Mouse (Mus musculus): ENCODE data around the gene Rrp12. TPM values are rescaled to one million over a fixed set of nuclear protein-coding genes. Genes with fewer than 3 reads are reported as not detected.
"Not testable (repeated sequence)": the region's sequence is repeated elsewhere in the genome, so short reads cannot be mapped to it uniquely, and the experiment has no call there.

Rrp12 gene
- total RNA-seq (2017), result 20.5 and 23.3 TPM in 2 replicates

GRCm38 (mm10) chr19:41895460-41896318 lies at the start of gene Rrp12:
TSS of gene Rrp12 (minus strand) at chr19:41896173.
- ATAC-seq (replicated peaks; ENCODE audit: low read depth, poor library complexity, severe bottlenecking), result peak; percentile 83

- ATAC-seq (replicated peaks; ENCODE audit: low read depth, poor library complexity, severe bottlenecking), result no peak
Observed at GRCm38 (mm10) chr19:41943841-41944240, 47.9 kb upstream of the Rrp12 start.

- ATAC-seq (replicated peaks; ENCODE audit: low read depth, poor library complexity, severe bottlenecking), result no peak
Observed at GRCm38 (mm10) chr19:41938539-41938938, 42.6 kb upstream of the Rrp12 start.

- no peak for ATAC-seq (replicated peaks; ENCODE audit: low read depth, poor library complexity, severe bottlenecking)
Observed at GRCm38 (mm10) chr19:41935921-41936320, 39.9 kb upstream of the Rrp12 start.

- no peak for ATAC-seq (replicated peaks; ENCODE audit: low read depth, poor library complexity, severe bottlenecking)
Observed at GRCm38 (mm10) chr19:41934124-41934523, 38.2 kb upstream of the Rrp12 start.

GRCm38 (mm10) chr19:41933179-41934086 lies 37.5 kb upstream of the Rrp12 start, which contains the start of the genes Exosc1 and Zdhhc16:
TSS of gene Exosc1 (minus strand) at chr19:41933423.
TSS of gene Zdhhc16 (plus strand) at chr19:41933480.
- peak; percentile 97 for ATAC-seq (replicated peaks; ENCODE audit: low read depth, poor library complexity, severe bottlenecking)

- ATAC-seq (replicated peaks; ENCODE audit: low read depth, poor library complexity, severe bottlenecking), result peak; percentile 57
Observed at GRCm38 (mm10) chr19:41932686-41933085, 36.7 kb upstream of the Rrp12 start.

- ATAC-seq (replicated peaks; ENCODE audit: low read depth, poor library complexity, severe bottlenecking), result no peak
Observed at GRCm38 (mm10) chr19:41920412-41921067, 24.6 kb upstream of the Rrp12 start.

GRCm38 (mm10) chr19:41919471-41919870 lies 23.5 kb upstream of the Rrp12 start:
- ATAC-seq (replicated peaks; ENCODE audit: low read depth, poor library complexity, severe bottlenecking), result no peak

GRCm38 (mm10) chr19:41916853-41917252 lies 20.9 kb upstream of the Rrp12 start:
- ATAC-seq (replicated peaks; ENCODE audit: low read depth, poor library complexity, severe bottlenecking), result peak; percentile 46

GRCm38 (mm10) chr19:41915294-41915693 lies 19.3 kb upstream of the Rrp12 start:
- ATAC-seq (replicated peaks; ENCODE audit: low read depth, poor library complexity, severe bottlenecking), result no peak

- not testable (repeated sequence) for ATAC-seq (replicated peaks; ENCODE audit: low read depth, poor library complexity, severe bottlenecking)
Observed at GRCm38 (mm10) chr19:41914592-41914882, 18.6 kb upstream of the Rrp12 start.

- ATAC-seq (replicated peaks; ENCODE audit: low read depth, poor library complexity, severe bottlenecking), result peak; percentile 43
Observed at GRCm38 (mm10) chr19:41913774-41914591, 18.0 kb upstream of the Rrp12 start.

GRCm38 (mm10) chr19:41912121-41913080 lies 16.4 kb upstream of the Rrp12 start:
- ATAC-seq (replicated peaks; ENCODE audit: low read depth, poor library complexity, severe bottlenecking), result no peak

GRCm38 (mm10) chr19:41911178-41912073 lies 15.5 kb upstream of the Rrp12 start, which contains the start of gene Pgam1:
TSS of gene Pgam1 (plus strand) at chr19:41911923.
- ATAC-seq (replicated peaks; ENCODE audit: low read depth, poor library complexity, severe bottlenecking), result peak; percentile 84

- ATAC-seq (replicated peaks; ENCODE audit: low read depth, poor library complexity, severe bottlenecking), result no peak
Observed at GRCm38 (mm10) chr19:41910396-41910795, 14.4 kb upstream of the Rrp12 start.

- ATAC-seq (replicated peaks; ENCODE audit: low read depth, poor library complexity, severe bottlenecking), result no peak
Observed at GRCm38 (mm10) chr19:41908736-41909135, 12.8 kb upstream of the Rrp12 start.
